Mouse (Mus musculus) liver, embryonic 14.5 days (tissue): ENCODE measurements around the gene Ttn.

Experiments used
- CTCF ChIP-seq: IDR thresholded peaks from 2 replicates; pipeline ENCODE4 v1.5.1; 2016; ENCODE audit warnings: antibody characterized with exemption, low read depth, control low read depth
- EP300 ChIP-seq: IDR thresholded peaks from 2 replicates; pipeline ENCODE4 v1.6.1; 2016; ENCODE audit warnings: antibody characterized with exemption, low read depth

- TF ChIP-seq CTCF: no peak
- no peak for TF ChIP-seq EP300
Measured at GRCm38 (mm10) chr2:76865497-76865896, 116.8 kb downstream of the Ttn start.
